Mouse (Mus musculus): ENCODE measurements at regions not wholly inside any gene's neighbourhood (a gene's known extent, or its start where the extent isn't known, plus 50 kb on each side); places are given as distances from the start of the nearest gene placed in this dataset.

GRCm38 (mm10) chr3:126293645-126294044, 69.8 kb upstream of the Arsj start:
- DNase-seq (ENCODE audit: low spot score): no peak

- DNase-seq (ENCODE audit: low spot score): no peak
These were observed 67.6 kb upstream of the Arsj start for GRCm38 (mm10) chr3:126295932-126296331.

GRCm38 (mm10) chr3:126299257-126299656, 64.2 kb upstream of the Arsj start:
- DNase-seq (ENCODE audit: low spot score): no peak

- DNase-seq (ENCODE audit: low spot score): no peak
These were observed 55.2 kb upstream of the Arsj start for GRCm38 (mm10) chr3:126308303-126308702.

All from adipocyte (in vitro differentiated cells).